Mouse (Mus musculus) CH12.LX (cell line): ENCODE measurements at regions not wholly inside any gene's neighbourhood (a gene's known extent, or its start where the extent isn't known, plus 50 kb on each side); places are given as distances from the start of the nearest gene placed in this dataset.

Source experiments
- DNase-seq: peaks from one replicate; pipeline ENCODE4 v3.0.0-alpha.2; 2013; ENCODE audit errors: extremely low read depth
- H3K27ac ChIP-seq: 2 replicates; pipeline ENCODE4 v1.5.1; 2012; ENCODE audit warnings: low read depth, mild to moderate bottlenecking, control low read depth, moderate library complexity; ENCODE audit not compliant: insufficient read depth
- H3K27me3 ChIP-seq: replicated peaks from 2 replicates; pipeline ENCODE3; 2012; ENCODE audit warnings: inconsistent platforms
- H3K36me3 ChIP-seq, 2 experiments: replicated peaks in 1 of 2; 2 replicates each; pipeline versions ENCODE3 to v1.6.1; 2012; ENCODE audit warnings: inconsistent platforms in 1 of 2, low read length in 1 of 2, mild to moderate bottlenecking in 1 of 2, mixed read lengths in 1 of 2, moderate library complexity in 1 of 2; ENCODE audit not compliant: control insufficient read depth in 1 of 2, insufficient read depth in 1 of 2
- H3K4me1 ChIP-seq, 2 experiments: 2 replicates each; pipeline ENCODE4 v1.6.1; 2012; ENCODE audit warnings: inconsistent platforms in 1 of 2, moderate library complexity in 1 of 2; ENCODE audit not compliant: insufficient read depth in 2 of 2, control insufficient read depth in 1 of 2
- H3K4me2 ChIP-seq: 2 replicates; pipeline ENCODE4 v1.6.1; 2012; ENCODE audit warnings: low read depth, mild to moderate bottlenecking, control low read depth; ENCODE audit not compliant: poor library complexity, insufficient read depth, severe bottlenecking
- H3K4me3 ChIP-seq, 3 experiments: fragments of 150-350 bp in 1 of 3; sonication (generic) in 1 of 3; replicated peaks in 1 of 3; 2 replicates each; pipeline versions ENCODE3 to v1.5.1; 2011 to 2012; ENCODE audit warnings: low read depth in 2 of 3, low read length in 2 of 3, mild to moderate bottlenecking in 2 of 3, moderate library complexity in 2 of 3, control low read depth in 1 of 3, improper control_type of control experiment in 1 of 3, inconsistent platforms in 1 of 3, mixed read lengths in 1 of 3; ENCODE audit not compliant: poor library complexity in 1 of 3
- H3K79me2 ChIP-seq: replicated peaks from 2 replicates; pipeline ENCODE4 v1.6.1; 2012; ENCODE audit warnings: mild to moderate bottlenecking, moderate library complexity; ENCODE audit not compliant: control insufficient read depth, poor library complexity, insufficient read depth, severe bottlenecking; ENCODE audit errors: extremely low read depth
- H3K9ac ChIP-seq: 2 replicates; pipeline ENCODE4 v1.6.1; 2012; ENCODE audit warnings: low read depth, mild to moderate bottlenecking, control low read depth, moderate library complexity; ENCODE audit not compliant: insufficient read depth
- H3K9me3 ChIP-seq: replicated peaks from 2 replicates; pipeline ENCODE3; 2012; ENCODE audit warnings: low read length, inconsistent platforms, mixed read lengths
- BHLHE40 ChIP-seq: IDR thresholded peaks from 2 replicates; pipeline ENCODE4 v1.6.1; 2011; ENCODE audit warnings: mild to moderate bottlenecking, low read depth, low read length, improper control_type of control experiment
- CHD1 ChIP-seq: IDR thresholded peaks from 2 replicates; pipeline ENCODE4 v1.6.1; 2012; ENCODE audit warnings: low read depth, low read length, improper control_type of control experiment, inconsistent platforms
- CHD2 ChIP-seq: IDR thresholded peaks from 2 replicates; pipeline ENCODE4 v1.6.1; 2011; ENCODE audit warnings: low read length, improper control_type of control experiment
- E2F4 ChIP-seq: IDR thresholded peaks from 2 replicates; pipeline ENCODE4 v1.6.1; 2011; ENCODE audit warnings: low read depth, low read length, improper control_type of control experiment; ENCODE audit not compliant: insufficient replicate concordance
- ELF1 ChIP-seq: IDR thresholded peaks from 2 replicates; pipeline ENCODE4 v1.6.1; 2014; ENCODE audit warnings: low read depth, mild to moderate bottlenecking, inconsistent platforms, low read length, improper control_type of control experiment
- ETS1 ChIP-seq: conservative IDR thresholded peaks from 2 replicates; pipeline ENCODE4 v1.6.1; 2012; ENCODE audit warnings: low read depth, mild to moderate bottlenecking, inconsistent platforms, low read length, improper control_type of control experiment, moderate library complexity
- GABPA ChIP-seq: IDR thresholded peaks from 2 replicates; pipeline ENCODE4 v1.6.1; 2012; ENCODE audit warnings: low read depth, low read length, improper control_type of control experiment, inconsistent platforms; ENCODE audit not compliant: insufficient replicate concordance
- JUN ChIP-seq: IDR thresholded peaks from 2 replicates; pipeline ENCODE4 v1.6.1; 2011; ENCODE audit warnings: low read depth, mild to moderate bottlenecking, low read length, improper control_type of control experiment, moderate library complexity; ENCODE audit not compliant: insufficient read depth
- JUND ChIP-seq: conservative IDR thresholded peaks from 2 replicates; pipeline ENCODE4 v1.6.1; 2011; ENCODE audit warnings: low read depth, low read length, improper control_type of control experiment
- KAT2A ChIP-seq: IDR thresholded peaks from 2 replicates; pipeline ENCODE4 v1.6.1; 2012; ENCODE audit warnings: low read length, improper control_type of control experiment, inconsistent platforms; ENCODE audit not compliant: insufficient replicate concordance
- MYC ChIP-seq: IDR thresholded peaks from 2 replicates; pipeline ENCODE4 v1.6.1; 2011; ENCODE audit warnings: low read depth, mild to moderate bottlenecking, improper control_type of control experiment, low read length
- NELFE ChIP-seq: IDR thresholded peaks from 2 replicates; pipeline ENCODE4 v1.6.1; 2011; ENCODE audit warnings: low read depth, low read length, improper control_type of control experiment
- POLR2A ChIP-seq: IDR thresholded peaks from 2 replicates; pipeline ENCODE4 v1.6.1; 2011; ENCODE audit warnings: low read depth, mild to moderate bottlenecking, improper control_type of control experiment, low read length
- TBP ChIP-seq: conservative IDR thresholded peaks from 2 replicates; pipeline ENCODE4 v1.6.1; 2011; ENCODE audit warnings: low read depth, low read length, improper control_type of control experiment
- TCF12 ChIP-seq: IDR thresholded peaks from 2 replicates; pipeline ENCODE4 v1.6.1; 2014; ENCODE audit warnings: low read depth, mild to moderate bottlenecking, inconsistent platforms, low read length, improper control_type of control experiment
- UBTF ChIP-seq: IDR thresholded peaks from 2 replicates; pipeline ENCODE4 v1.6.1; 2012; ENCODE audit warnings: low read depth, mild to moderate bottlenecking, inconsistent platforms, low read length, improper control_type of control experiment, moderate library complexity
- USF1 ChIP-seq: IDR thresholded peaks from 2 replicates; pipeline ENCODE4 v1.6.1; 2014; ENCODE audit warnings: low read depth, mild to moderate bottlenecking, inconsistent platforms, low read length, improper control_type of control experiment
- USF2 ChIP-seq: conservative IDR thresholded peaks from 2 replicates; pipeline ENCODE4 v1.6.1; 2011; ENCODE audit warnings: low read depth, low read length, improper control_type of control experiment
- ZKSCAN1 ChIP-seq: IDR thresholded peaks from 2 replicates; pipeline ENCODE4 v1.6.1; 2012; ENCODE audit warnings: low read depth, inconsistent platforms, low read length, improper control_type of control experiment, borderline replicate concordance
- ZNF384 ChIP-seq: IDR thresholded peaks from 2 replicates; pipeline ENCODE4 v1.6.1; 2012; ENCODE audit warnings: low read depth, low read length, improper control_type of control experiment, inconsistent platforms
- dilution Hi-C: fragments of 300-500 bp; cut with MboI; formaldehyde crosslinking; loops from 2 replicates; pipeline ENCODE4 v1.14.3; 2020; ENCODE audit warnings: low sequenced_read_pairs; ENCODE audit not compliant: extremely low pct_unique_long_range_greater_than_20kb, extremely low pct_ligation_motif_present
- in situ Hi-C: fragments of 300-500 bp; cut with MboI; formaldehyde crosslinking; loops from 3 replicates; pipeline ENCODE4 v1.14.3; 2019; ENCODE audit warnings: low sequenced_read_pairs, low pct_ligation_motif_present, low pct_unique_long_range_greater_than_20kb, mixed read lengths

DNA sequence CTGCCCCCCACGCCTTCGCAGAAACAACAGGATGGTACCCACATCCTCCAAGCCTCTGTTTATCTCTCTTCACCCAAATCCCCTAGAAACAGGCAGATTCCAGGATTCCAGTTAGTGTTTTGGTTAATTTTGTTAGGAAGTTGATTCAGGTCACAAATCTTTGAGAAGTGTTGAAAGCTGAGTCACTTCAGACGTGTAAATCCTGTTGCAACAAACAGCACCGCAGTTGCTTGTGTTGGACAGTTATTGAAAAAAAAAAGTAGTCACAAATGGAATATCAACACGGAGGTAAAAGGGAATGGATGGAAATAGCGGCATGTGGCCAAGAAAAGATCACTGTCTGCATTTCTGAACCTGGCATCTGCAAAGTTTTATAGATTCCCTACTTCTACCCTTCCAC is 831.0 kb downstream of the Kcnj2 start:
- H3K9ac ChIP-seq: no peak overlapping the region
- no peaks in the 10 kb centered on the region for H3K27me3 ChIP-seq
- in situ Hi-C loops: no loop called here
- DNase-seq: no peak
- no peak overlapping the region for H3K27ac ChIP-seq
- dilution Hi-C loops: no loop called here
- no peaks in the 10 kb centered on the region for H3K4me1 ChIP-seq
- no peak for TF ChIP-seq BHLHE40
- no peak for TF ChIP-seq KAT2A
- no peak for TF ChIP-seq USF1
- no peak for TF ChIP-seq MYC
- no peak for TF ChIP-seq POLR2A
- no peak for TF ChIP-seq CHD2
- TF ChIP-seq USF2: no peak
- TF ChIP-seq JUND: no peak
- no peak for TF ChIP-seq TBP
- TF ChIP-seq TCF12: no peak
- TF ChIP-seq, all 38 proteins: peak for 0
- Histone ChIP-seq H3K4me3 (no peak overlapping the region), H3K79me2 (no peaks in the 10 kb centered on the region), H3K4me2 (no peak overlapping the region), H3K36me3 (no peaks in the 10 kb centered on the region), H3K9me3 (no peaks in the 10 kb centered on the region)

GRCm38 (mm10) chr11:111904086-111904485 is 838.1 kb downstream of the Kcnj2 start:
- H3K79me2 ChIP-seq: no peaks in the 10 kb centered on the region
- no peaks in the 10 kb centered on the region for H3K4me1 ChIP-seq
- no peak overlapping the region for H3K27ac ChIP-seq
- no peak for TF ChIP-seq ELF1
- no peak for TF ChIP-seq NELFE
- no peak for TF ChIP-seq CHD1
- TF ChIP-seq ZNF384: no peak
- TF ChIP-seq USF2: no peak
- no peak for TF ChIP-seq ZKSCAN1
- no peak for TF ChIP-seq JUND
- TF ChIP-seq JUN: no peak
- TF ChIP-seq TBP: no peak
- no peak for TF ChIP-seq KAT2A
- no peak for TF ChIP-seq E2F4
- TF ChIP-seq BHLHE40: no peak
- TF ChIP-seq GABPA: no peak
- no peak for TF ChIP-seq ETS1
- TF ChIP-seq UBTF: no peak
- no peak for TF ChIP-seq CHD2
- H3K27me3 ChIP-seq: no peaks in the 10 kb centered on the region
- no peak for DNase-seq
- dilution Hi-C loops (no loop called here), in situ Hi-C loops (no loop called here)
- H3K4me2 ChIP-seq: no peak overlapping the region
- H3K9me3 ChIP-seq: no peaks in the 10 kb centered on the region
- no peaks in the 10 kb centered on the region for H3K36me3 ChIP-seq
- no peak overlapping the region for H3K9ac ChIP-seq
- H3K4me3 ChIP-seq: no peak overlapping the region
